Mouse (Mus musculus): ENCODE data around the gene Pbp2.

Gene Pbp2

DNA sequence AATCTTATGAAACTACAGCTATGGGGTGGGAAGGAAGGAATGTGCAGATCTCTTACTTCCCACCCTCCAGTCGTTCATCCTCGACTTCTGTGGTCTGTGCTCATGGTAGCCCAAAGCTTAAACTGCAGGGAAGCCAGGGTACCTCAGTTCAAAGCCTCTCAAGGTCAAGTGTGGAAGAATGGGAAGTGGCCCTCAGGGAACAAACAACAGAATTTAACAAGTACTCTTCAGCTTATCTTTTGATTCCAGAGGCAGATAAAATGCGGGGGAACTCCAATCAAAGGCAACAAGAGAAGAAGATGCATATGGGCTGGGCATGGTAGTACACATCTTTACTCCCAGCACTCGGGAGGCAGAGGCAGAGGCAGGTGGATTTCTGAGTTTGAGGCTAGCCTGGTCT is 9.7 kb downstream of the Pbp2 start:
- no peak for DNase-seq (ENCODE audit: low spot score in 2 of 2)

- no peak for DNase-seq (ENCODE audit: low spot score in 2 of 2)
These were observed 11.1 kb downstream of the Pbp2 start for GRCm38 (mm10) chr6:135299024-135299550.

- no peak for DNase-seq (ENCODE audit: low spot score in 2 of 2)
These were observed 12.6 kb downstream of the Pbp2 start for GRCm38 (mm10) chr6:135297570-135297969.

GRCm38 (mm10) chr6:135296267-135296666 is 13.9 kb downstream of the Pbp2 start:
- DNase-seq (ENCODE audit: low spot score in 2 of 2), result peak; percentile 22 to 42

DNA sequence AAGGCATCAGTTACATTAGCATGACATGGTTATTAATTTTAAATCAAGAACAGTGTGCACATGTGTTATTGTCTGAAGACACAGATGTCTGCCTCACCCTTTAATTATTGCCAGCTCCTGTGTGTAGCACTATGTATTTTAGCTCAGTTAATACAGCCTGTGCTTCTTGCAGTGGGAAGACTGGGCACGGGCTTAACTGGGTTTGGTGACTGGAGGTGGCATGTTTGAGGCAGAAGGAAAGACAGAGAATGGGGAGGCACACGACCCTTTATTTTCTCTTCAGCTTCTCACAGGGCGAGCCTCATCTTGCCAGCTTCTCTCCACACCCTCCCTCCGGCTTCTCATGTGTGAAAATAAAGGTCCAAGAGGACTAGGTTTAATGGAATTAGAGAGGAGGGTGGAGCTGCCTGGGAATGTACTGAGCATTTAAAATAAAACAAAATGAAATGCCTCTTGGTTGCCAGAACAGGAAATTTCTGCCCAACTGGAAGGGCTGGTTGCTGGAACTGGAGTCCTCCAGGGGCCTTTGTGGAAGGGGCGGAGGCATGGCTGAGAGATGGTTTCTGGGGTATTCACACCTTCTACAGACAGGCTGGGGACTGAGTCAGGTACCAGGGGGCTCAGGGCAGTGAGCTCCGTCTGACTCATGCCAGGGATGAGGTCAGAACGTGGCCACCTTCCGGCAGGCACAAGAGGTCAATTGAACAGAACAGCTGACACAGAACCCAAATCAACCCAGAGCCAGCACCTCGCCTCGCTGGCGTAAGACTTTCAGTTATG is 14.9 kb downstream of the Pbp2 start:
- DNase-seq (ENCODE audit: low spot score in 2 of 2), result peak; percentile 12 to 22

DNA sequence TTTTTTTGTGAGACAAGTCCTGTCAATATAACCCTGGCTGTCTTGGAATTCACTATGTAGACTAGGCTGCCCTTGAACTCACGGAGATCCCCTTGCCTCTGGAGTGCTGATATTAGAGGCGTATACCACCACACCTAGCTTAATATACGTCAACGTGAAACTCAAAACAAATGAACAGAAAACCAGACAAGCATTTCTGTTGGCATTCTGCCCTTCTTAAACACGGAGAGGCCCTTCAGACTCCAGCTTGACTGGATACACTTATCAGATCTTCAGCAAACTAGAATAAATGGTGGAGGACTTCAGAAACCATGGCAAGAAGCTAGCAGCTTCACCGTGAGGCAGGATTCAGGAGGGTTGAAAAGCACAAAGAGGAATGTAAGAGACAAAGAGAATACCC is 16.1 kb downstream of the Pbp2 start:
- no peak for DNase-seq (ENCODE audit: low spot score in 2 of 2)

DNA sequence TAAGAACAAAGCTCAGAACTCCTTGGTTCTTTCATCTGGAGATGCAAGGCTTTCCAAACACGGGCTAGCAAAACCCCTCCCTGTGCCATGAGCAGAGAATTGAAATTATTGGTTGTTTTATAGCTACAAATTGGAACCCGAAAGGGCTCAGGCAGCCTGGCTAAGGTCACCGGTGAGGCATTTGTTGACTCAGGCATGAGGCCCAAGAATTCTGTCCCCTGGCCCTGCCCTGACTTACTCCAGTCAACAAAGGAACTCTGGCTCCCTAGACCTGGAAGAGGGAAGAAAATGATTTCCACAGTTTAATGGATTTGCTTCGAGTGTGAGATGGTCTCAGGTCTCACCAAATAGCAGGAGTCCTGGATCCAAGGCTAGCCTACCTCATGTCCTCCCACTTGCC is 17.8 kb downstream of the Pbp2 start:
- no peak for DNase-seq (ENCODE audit: low spot score in 2 of 2)

DNA sequence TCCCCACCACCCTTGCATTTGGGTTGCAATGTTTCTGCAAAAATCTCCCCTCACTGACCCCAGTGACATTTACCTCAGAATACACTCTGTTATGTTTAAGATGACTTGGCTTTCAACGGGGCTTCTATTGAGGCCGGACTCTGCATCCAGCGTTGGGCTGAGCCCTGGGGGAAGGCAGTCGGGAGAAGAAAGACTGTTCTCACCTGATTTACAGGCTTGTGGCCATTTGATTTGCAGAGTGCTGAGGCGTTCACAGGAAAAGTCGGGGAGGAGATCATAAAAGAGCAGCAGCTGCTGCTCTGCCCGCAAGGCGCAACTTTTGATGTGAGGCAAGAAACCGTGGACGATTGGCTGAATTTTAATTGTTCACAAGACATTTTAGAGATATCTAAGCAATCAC is 30.3 kb downstream of the Pbp2 start:
- no peak for DNase-seq (ENCODE audit: low spot score in 2 of 2)

DNA sequence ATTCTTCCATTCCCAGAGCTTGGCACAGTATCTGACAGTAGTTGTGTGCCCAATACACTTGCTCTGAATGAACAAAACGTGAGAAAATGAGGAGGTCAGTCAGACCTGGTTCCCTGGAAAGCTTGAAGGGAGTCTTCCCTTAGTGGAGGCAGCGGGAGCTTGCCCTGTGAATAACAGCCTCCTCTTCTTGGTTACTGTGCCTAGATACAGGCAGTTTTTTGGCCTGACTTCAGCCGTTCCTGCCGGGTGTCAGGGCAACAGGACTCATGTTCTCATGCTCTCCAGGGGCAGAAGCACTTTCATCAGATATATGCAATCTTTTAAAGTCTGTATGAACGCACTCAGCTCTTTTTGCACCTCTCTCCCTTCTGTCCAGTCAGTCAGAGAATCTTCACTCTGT is 30.9 kb downstream of the Pbp2 start:
- no peak for DNase-seq (ENCODE audit: low spot score in 2 of 2)

GRCm38 (mm10) chr6:135278302-135278701 is 31.9 kb downstream of the Pbp2 start:
- DNase-seq (ENCODE audit: low spot score in 2 of 2), result no peak

- no peak for DNase-seq (ENCODE audit: low spot score in 2 of 2)
These were observed 33.5 kb downstream of the Pbp2 start for GRCm38 (mm10) chr6:135276474-135277295.

- no peak for DNase-seq (ENCODE audit: low spot score in 2 of 2)
These were observed 35.0 kb downstream of the Pbp2 start for GRCm38 (mm10) chr6:135275231-135275630.

DNA sequence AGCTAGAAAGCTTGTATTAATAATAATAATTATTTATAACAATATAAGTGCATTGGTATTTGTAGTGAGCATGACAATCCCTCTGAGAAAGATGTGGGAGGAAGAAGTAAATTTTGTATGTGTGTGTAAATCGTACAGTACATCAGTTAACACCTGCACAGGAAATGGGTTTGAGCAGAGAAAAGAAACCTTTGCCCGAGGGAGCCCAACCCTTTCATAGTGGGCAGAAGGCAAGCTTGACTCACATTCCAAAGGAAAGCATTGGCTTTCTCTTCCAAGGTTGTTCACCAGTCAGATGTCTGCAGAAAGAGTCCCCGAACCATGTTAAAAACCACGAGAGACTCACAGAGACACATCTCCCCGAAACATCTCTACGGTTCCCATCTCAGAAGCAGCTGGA is 37.1 kb downstream of the Pbp2 start:
- no peak for DNase-seq (ENCODE audit: low spot score in 2 of 2)

DNA sequence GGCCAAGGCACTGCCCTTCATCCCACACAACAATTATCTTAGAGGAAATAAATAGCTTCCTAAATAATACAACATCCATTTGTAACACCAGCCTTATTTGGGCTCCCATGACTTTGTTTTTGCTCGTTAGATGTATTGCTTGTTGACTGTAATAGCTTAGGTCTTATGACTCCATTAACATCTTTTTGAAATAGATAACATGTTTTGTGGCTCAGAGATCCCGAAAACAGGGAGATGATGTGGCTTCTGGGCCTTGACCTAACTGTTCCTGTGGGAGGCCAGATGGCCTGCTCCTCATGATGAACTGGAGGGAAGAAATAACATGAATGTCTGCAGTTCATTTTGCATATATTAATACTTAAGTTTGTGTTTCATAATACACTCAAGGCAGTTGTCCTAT is 38.4 kb downstream of the Pbp2 start:
- no peak for DNase-seq (ENCODE audit: low spot score in 2 of 2)

- DNase-seq (ENCODE audit: low spot score in 2 of 2), result no peak
These were observed 40.6 kb downstream of the Pbp2 start for GRCm38 (mm10) chr6:135269626-135270025.

- DNase-seq (ENCODE audit: low spot score in 2 of 2), result no peak
These were observed 41.8 kb downstream of the Pbp2 start for GRCm38 (mm10) chr6:135268392-135268791.

- no peak for DNase-seq (ENCODE audit: low spot score in 2 of 2)
These were observed 43.0 kb downstream of the Pbp2 start for GRCm38 (mm10) chr6:135267221-135267620.

GRCm38 (mm10) chr6:135266056-135266455 is 44.1 kb downstream of the Pbp2 start:
- DNase-seq (ENCODE audit: low spot score in 2 of 2), result no peak

- no peak for DNase-seq (ENCODE audit: low spot score in 2 of 2)
These were observed 46.1 kb downstream of the Pbp2 start for GRCm38 (mm10) chr6:135264136-135264535.

GRCm38 (mm10) chr6:135262565-135262964 is 47.6 kb downstream of the Pbp2 start:
- no peak for DNase-seq (ENCODE audit: low spot score in 2 of 2)

- no peak for DNase-seq (ENCODE audit: low spot score in 2 of 2)
These were observed 49.1 kb downstream of the Pbp2 start for GRCm38 (mm10) chr6:135261124-135261523.

DNA sequence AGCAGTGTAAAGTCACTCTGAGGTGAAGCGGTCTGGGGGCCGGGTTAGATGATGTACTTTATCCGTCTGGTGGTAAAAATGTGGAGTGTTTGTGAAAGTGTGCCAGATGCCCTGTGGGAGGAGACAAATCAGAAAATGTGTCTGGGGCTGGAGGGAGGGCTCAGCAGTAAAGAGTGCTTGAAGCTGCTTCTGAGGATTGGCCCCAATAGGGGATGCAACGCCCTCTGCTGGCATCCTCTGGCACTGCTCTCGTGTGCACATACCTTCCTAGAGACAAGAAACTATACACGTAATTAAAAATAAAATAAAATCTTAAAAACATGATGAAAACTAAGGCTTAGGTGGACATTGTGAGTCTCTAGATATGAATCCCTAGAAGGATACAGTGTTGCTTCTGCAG is 49.8 kb downstream of the Pbp2 start:
- no peak for DNase-seq (ENCODE audit: low spot score in 2 of 2)

Data from frontal cortex, postnatal 10 days (tissue).